Mouse (Mus musculus) left cerebral cortex, adult 6 months (tissue): ENCODE results near the gene Olfr116. TPM values are rescaled to one million over a fixed set of nuclear protein-coding genes. Genes with fewer than 3 reads are reported as not detected.

Experiments
- long read RNA-seq, 2 experiments: library from polyadenylated mRNA; unstranded; transcript quantifications; one replicate each; pipeline ENCODE4 v2.0.0; 2019 to 2020
- polyA plus RNA-seq: library from polyadenylated mRNA; unstranded; fragments of <200 nt; fragmentation: Nextera tagmentation; gene quantifications from 2 replicates; pipeline ENCODE4 v1.2.3, GENCODE M21; 2021

The Olfr116 gene
- not detected in 2 replicates for polyA plus RNA-seq
- long read RNA-seq, experiment 1 = 0 reads
- long read RNA-seq, experiment 2 = 0 reads

DNA sequence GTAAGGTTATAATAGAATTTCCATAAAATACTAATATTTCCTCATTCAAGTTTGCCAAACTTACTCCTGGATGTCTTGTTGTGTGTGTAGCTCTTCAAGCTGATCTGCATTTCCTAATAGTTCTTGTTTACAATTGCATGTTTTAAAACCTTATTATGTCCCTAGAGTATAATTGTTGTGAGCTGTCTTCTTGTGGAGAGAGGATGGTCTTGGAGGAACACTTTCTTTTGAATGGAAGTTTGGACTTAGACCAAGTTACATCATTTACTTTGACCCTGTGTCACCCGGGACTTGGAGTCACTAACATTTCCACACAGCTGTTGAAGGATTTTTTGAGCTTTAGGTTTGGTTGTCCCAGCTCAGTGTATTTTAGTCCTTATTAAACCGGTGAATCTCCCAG lies at the start of gene Olfr116, which contains the start of gene Olfr115:
Gene Olfr116 (minus strand): TSS at position 191 of the 400 bp plus-strand sequence.
Gene Olfr115 (minus strand): TSS at position 101 of the 400 bp plus-strand sequence.

DNA sequence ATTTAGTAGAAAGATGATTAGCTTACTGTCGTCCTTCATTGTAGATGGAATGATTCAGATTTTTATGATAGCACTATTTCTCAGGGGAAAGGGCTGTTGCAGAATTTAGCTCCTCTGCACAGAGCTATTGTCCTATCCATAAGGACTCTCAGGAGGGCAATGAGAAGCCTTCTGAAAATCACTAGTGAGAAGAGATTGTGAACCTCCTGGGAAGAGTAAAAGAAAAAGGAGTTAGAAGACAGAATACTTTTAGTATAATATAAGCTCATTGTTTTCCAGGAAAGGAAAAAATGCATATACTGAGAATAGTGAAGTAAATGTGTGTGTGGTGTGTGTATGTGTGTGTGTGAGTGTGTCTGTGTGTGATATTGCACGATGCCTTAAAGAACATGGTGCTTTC lies 39.7 kb upstream of the Olfr116 start, which contains the start of gene Olfr118:
Gene Olfr118 (plus strand): TSS at position 301 of the 400 bp plus-strand sequence.

DNA sequence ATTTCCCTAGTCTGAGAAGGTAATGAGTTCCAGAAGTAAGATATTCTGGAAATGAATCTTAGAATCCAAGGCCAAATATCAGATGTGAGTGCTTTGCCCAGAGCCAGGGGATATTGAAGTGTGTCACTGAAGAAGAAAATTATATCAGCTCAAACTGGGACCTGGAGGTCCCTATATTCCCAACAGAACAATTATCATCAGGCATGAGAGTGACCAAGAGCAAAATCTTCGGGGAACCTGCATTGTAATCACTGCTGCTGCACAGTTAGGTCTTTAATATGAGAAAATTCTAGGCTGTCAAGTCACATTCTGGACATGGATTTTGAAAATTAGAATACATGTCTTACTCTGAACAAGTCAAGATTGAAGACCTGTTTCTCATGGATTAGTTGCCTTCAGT lies 36.7 kb upstream of the Olfr116 start, which contains the start of gene Olfr117:
Gene Olfr117 (minus strand): TSS at position 101 of the 400 bp plus-strand sequence.

DNA sequence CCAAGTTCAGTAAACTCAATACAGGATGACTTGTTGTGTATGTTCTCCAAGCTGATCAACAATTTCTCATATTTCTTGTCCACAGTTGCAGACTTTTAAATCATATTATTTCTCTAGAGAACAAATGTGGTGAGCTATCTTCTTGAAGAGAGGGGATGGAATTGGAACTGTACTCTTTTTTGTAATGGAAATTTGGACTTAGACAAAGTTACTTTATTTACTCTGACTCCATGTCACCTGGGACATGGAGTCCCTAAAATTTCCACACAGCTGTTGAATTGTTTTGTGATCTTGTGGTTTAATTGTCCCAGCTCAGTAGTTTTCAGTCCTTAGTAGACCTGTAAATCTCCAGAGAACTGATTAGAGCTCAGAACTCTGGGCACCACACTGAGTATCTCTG lies 34.4 kb downstream of the Olfr116 start, which contains the start of gene Olfr114:
Gene Olfr114 (minus strand): TSS at position 101 of the 400 bp plus-strand sequence.

DNA sequence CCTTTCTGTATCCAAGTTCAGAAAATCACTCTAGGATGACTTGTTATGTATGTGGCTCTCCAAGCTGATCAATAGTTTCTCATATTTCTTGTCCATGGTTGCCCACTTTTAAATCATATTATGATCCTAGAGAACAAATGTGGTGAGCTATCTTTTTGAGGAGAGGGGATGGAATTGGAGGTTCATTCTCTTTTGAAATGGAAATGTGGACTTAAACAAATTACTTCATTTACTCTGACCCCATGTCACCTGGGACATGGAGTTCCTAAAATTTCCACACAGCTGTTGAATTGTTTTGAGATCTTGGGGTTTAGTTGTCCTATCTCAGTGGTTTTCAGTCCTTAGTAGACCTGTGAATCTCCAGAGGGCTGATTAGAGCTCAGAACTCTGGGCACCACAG lies 49.4 kb downstream of the Olfr116 start, which contains the start of gene Olfr113:
Gene Olfr113 (minus strand): TSS at position 101 of the 400 bp plus-strand sequence.

Other genes starting within 250 kb of the Olfr116 start
- gene Olfr105-ps, start 248.2 kb downstream of the Olfr116 start, polyA plus RNA-seq = not detected in 2 replicates
- not detected in 2 replicates for gene Olfr106-ps, start 236.8 kb downstream of the Olfr116 start, polyA plus RNA-seq
- gene Olfr107, start 228.0 kb downstream of the Olfr116 start, polyA plus RNA-seq = not detected in 2 replicates
- gene Olfr108, start 181.7 kb downstream of the Olfr116 start, polyA plus RNA-seq = not detected in 2 replicates
- gene Olfr109, start 168.3 kb downstream of the Olfr116 start, polyA plus RNA-seq = not detected in 2 replicates
- not detected in 2 replicates for gene H2-M2, start 143.6 kb downstream of the Olfr116 start, polyA plus RNA-seq
- not detected in 2 replicates for gene Olfr110, start 134.7 kb downstream of the Olfr116 start, polyA plus RNA-seq
- gene Olfr111, start 119.2 kb downstream of the Olfr116 start, polyA plus RNA-seq = 0.11 TPM in 1 of 2 replicates, not detected in the other
- not detected in 2 replicates for gene Olfr112, start 57.7 kb downstream of the Olfr116 start, polyA plus RNA-seq
- not detected in 2 replicates for gene Olfr113, start 49.5 kb downstream of the Olfr116 start, polyA plus RNA-seq
- not detected in 2 replicates for gene Olfr114, start 34.5 kb downstream of the Olfr116 start, polyA plus RNA-seq
- not detected in 2 replicates for gene Olfr115, start 90 bp downstream of the Olfr116 start, polyA plus RNA-seq
- not detected in 2 replicates for gene Olfr117, start 36.6 kb upstream of the Olfr116 start, polyA plus RNA-seq
- not detected in 2 replicates for gene Olfr118, start 39.8 kb upstream of the Olfr116 start, polyA plus RNA-seq
- not detected in 2 replicates for gene Olfr119, start 69.4 kb upstream of the Olfr116 start, polyA plus RNA-seq
- not detected in 2 replicates for gene Olfr120, start 94.6 kb upstream of the Olfr116 start, polyA plus RNA-seq
- gene Olfr121, start 121.7 kb upstream of the Olfr116 start, polyA plus RNA-seq = not detected in 2 replicates
- not detected in 2 replicates for gene Olfr122, start 141.4 kb upstream of the Olfr116 start, polyA plus RNA-seq
- not detected in 2 replicates for gene Olfr123, start 166.3 kb upstream of the Olfr116 start, polyA plus RNA-seq
- gene Olfr124, start 172.7 kb upstream of the Olfr116 start, polyA plus RNA-seq = not detected in 2 replicates
- gene Olfr125, start 205.8 kb upstream of the Olfr116 start, polyA plus RNA-seq = 0.10 TPM in 1 of 2 replicates, not detected in the other
- not detected in 2 replicates for gene Olfr126, start 220.3 kb upstream of the Olfr116 start, polyA plus RNA-seq